Mouse (Mus musculus): Measurements from ENCODE around the gene Tjp1. TPM values are rescaled to one million over a fixed set of nuclear protein-coding genes. Genes with fewer than 3 reads are reported as not detected.
A peak's percentile ranks its signal among the peaks of the same experiment; 100 is the strongest.

The Tjp1 gene
- total RNA-seq, 1 experiment: 39.3 TPM

DNA sequence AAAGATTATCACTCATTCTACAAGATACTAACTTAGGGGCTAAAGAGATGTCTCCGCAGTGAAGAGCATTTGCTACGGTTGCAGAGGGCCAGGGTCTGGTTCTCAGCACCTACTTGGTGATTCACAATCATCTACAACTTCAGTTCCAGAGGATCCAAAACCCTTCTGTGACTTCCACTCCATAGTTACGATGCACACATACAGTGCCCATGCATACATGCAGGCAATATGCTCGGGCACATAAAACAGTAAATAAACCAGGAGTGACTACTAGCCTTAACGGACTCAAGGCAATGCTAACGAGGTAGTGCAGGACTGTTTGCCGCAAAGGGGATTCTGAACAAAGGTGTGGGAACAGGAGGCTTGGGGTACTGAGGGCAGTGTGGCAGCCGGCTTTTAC lies 7.0 kb downstream of the Tjp1 start:
- DNase-seq (ENCODE audit: low read depth, low spot score): no peak
- Histone ChIP-seq H3K9me3 (ENCODE audit: control insufficient read depth, insufficient read depth, low read depth, low read length) (no peaks in the 10 kb centered on the region), H3K4me3 (ENCODE audit: insufficient read depth in 1 of 2, low read depth in 1 of 2, low read length in 2 of 2, poor library complexity in 1 of 2, severe bottlenecking in 1 of 2) (no peak overlapping the region), H3K4me1 (ENCODE audit: control insufficient read depth in 2 of 2, insufficient read depth in 2 of 2, low read length in 2 of 2, poor library complexity in 1 of 2) (no peaks in the 10 kb centered on the region; a peak in 1 of 4 replicates), H3K9ac (ENCODE audit: insufficient read depth, low read depth, low read length, poor library complexity, severe bottlenecking) (no peak overlapping the region), H3K36me3 (ENCODE audit: control insufficient read depth, insufficient read depth, low read length, poor library complexity, severe bottlenecking) (no peaks in the 10 kb centered on the region), H3K27ac (ENCODE audit: insufficient read depth, low read depth, low read length, poor library complexity, severe bottlenecking) (no peak overlapping the region)
- in situ Hi-C loops (cut with MboI; ENCODE audit: low sequenced_read_pairs in 2 of 2, unreplicated experiment in 2 of 2): loop anchor here in 1 of 2 experiments (25.0 kb wide), 1 partner anchor 183 kb away; no protein-coding TSS in a partner anchor
- TF ChIP-seq ZNF384 (IDR thresholded peaks at IDR 0.05; ENCODE audit: low read depth, low read length) (no peak), ZC3H11A (IDR thresholded peaks at IDR 0.05; ENCODE audit: borderline replicate concordance, low read depth, low read length) (no peak), CHD2 (IDR thresholded peaks at IDR 0.05; ENCODE audit: low read depth, low read length) (no peak), MAFK (IDR thresholded peaks at IDR 0.05; ENCODE audit: insufficient read depth, low read depth, low read length) (no peak), HCFC1 (IDR thresholded peaks at IDR 0.05; ENCODE audit: borderline replicate concordance, insufficient read depth, low read length) (no peak)

DNA sequence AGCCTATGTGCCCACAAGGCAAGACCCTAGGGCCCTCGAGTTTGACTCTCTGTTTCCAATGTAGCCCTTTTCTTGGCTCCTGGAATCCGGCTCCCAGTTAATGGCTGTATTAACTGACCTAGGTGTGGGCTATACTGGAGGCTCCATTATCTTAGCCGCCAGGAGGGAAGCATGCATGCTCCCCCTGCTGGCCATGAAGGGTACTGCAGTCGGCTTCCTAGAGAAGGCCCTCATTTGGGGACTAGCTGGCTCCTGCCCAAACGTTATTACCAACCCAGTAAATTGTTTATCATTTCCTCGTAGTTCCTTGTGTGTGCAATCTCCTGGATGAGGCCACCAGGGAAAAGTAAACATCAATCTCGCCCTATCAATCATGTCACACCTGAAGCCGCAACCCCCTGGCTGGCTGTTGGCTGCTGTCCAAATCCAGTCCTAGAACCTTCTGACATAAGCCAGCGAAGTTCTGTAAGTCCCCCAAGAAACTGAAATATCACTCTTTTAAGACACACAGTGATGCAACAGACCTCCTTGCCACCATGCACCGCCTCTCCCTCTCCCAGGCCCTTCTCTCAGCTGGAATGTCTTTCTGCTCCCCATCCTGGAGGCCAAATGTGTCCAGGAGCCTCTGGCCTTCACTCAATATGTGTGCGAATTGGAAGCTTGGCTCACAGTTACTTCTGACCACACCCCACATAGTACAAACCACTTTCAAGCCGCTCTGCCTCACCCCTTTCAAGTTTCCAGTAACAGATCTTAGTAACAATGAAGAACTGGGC lies 7.6 kb downstream of the Tjp1 start:
- Histone ChIP-seq H3K27ac (ENCODE audit: insufficient read depth, low read depth, low read length, poor library complexity, severe bottlenecking) (no peak overlapping the region), H3K36me3 (ENCODE audit: control insufficient read depth, insufficient read depth, low read length, poor library complexity, severe bottlenecking) (no peaks in the 10 kb centered on the region), H3K9me3 (ENCODE audit: control insufficient read depth, insufficient read depth, low read depth, low read length) (no peaks in the 10 kb centered on the region), H3K9ac (ENCODE audit: insufficient read depth, low read depth, low read length, poor library complexity, severe bottlenecking) (no peak overlapping the region), H3K4me1 (ENCODE audit: control insufficient read depth in 2 of 2, insufficient read depth in 2 of 2, low read length in 2 of 2, poor library complexity in 1 of 2) (no peaks in the 10 kb centered on the region; a peak in 1 of 4 replicates), H3K4me3 (ENCODE audit: insufficient read depth in 1 of 2, low read depth in 1 of 2, low read length in 2 of 2, poor library complexity in 1 of 2, severe bottlenecking in 1 of 2) (no peak overlapping the region)
- DNase-seq (ENCODE audit: low read depth, low spot score): peak; percentile 75
- no peak for TF ChIP-seq CHD2 (IDR thresholded peaks at IDR 0.05; ENCODE audit: low read depth, low read length)
- TF ChIP-seq ZC3H11A (IDR thresholded peaks at IDR 0.05; ENCODE audit: borderline replicate concordance, low read depth, low read length): no peak
- no peak for TF ChIP-seq ZNF384 (IDR thresholded peaks at IDR 0.05; ENCODE audit: low read depth, low read length)
- no peak for TF ChIP-seq HCFC1 (IDR thresholded peaks at IDR 0.05; ENCODE audit: borderline replicate concordance, insufficient read depth, low read length)
- no peak for TF ChIP-seq MAFK (IDR thresholded peaks at IDR 0.05; ENCODE audit: insufficient read depth, low read depth, low read length)
- in situ Hi-C loops (cut with MboI; ENCODE audit: low sequenced_read_pairs in 2 of 2, unreplicated experiment in 2 of 2): loop anchor here in 1 of 2 experiments (25.0 kb wide), 1 partner anchor 183 kb away; no protein-coding TSS in a partner anchor

DNA sequence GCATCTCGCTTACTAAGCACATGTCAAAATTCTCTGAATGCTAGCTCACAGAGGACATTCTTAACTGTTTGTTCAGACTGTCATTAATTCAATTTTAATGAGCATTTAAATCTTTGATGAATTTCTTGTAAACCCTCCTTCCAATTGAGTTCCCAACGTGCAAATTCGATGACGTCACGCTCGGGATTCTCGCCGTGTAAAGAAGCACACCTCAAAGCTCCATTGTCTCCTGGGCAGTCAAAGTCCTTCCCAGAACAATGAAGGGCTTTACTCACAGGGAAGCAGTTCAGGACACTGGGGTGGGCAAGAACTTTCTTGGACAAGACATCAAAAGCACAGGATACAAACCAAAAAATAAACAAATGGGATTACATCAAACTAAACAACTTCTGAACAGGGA lies 10.7 kb downstream of the Tjp1 start:
- no peak overlapping the region for H3K9ac ChIP-seq (ENCODE audit: insufficient read depth, low read depth, low read length, poor library complexity, severe bottlenecking)
- H3K36me3 ChIP-seq (ENCODE audit: control insufficient read depth, insufficient read depth, low read length, poor library complexity, severe bottlenecking): no peaks in the 10 kb centered on the region
- no peak for DNase-seq (ENCODE audit: low read depth, low spot score)
- no peak overlapping the region for H3K27ac ChIP-seq (ENCODE audit: insufficient read depth, low read depth, low read length, poor library complexity, severe bottlenecking)
- TF ChIP-seq HCFC1 (IDR thresholded peaks at IDR 0.05; ENCODE audit: borderline replicate concordance, insufficient read depth, low read length) (no peak), MAFK (IDR thresholded peaks at IDR 0.05; ENCODE audit: insufficient read depth, low read depth, low read length) (no peak), CHD2 (IDR thresholded peaks at IDR 0.05; ENCODE audit: low read depth, low read length) (no peak), ZNF384 (IDR thresholded peaks at IDR 0.05; ENCODE audit: low read depth, low read length) (no peak), ZC3H11A (IDR thresholded peaks at IDR 0.05; ENCODE audit: borderline replicate concordance, low read depth, low read length) (no peak)
- H3K4me3 ChIP-seq (ENCODE audit: insufficient read depth in 1 of 2, low read depth in 1 of 2, low read length in 2 of 2, poor library complexity in 1 of 2, severe bottlenecking in 1 of 2): no peak overlapping the region
- in situ Hi-C loops (cut with MboI; ENCODE audit: low sequenced_read_pairs in 2 of 2, unreplicated experiment in 2 of 2): loop anchor here in 1 of 2 experiments (25.0 kb wide), 1 partner anchor 180 kb away; no protein-coding TSS in a partner anchor
- no peaks in the 10 kb centered on the region for H3K9me3 ChIP-seq (ENCODE audit: control insufficient read depth, insufficient read depth, low read depth, low read length)
- no peaks in the 10 kb centered on the region; a peak in 1 of 4 replicates for H3K4me1 ChIP-seq (ENCODE audit: control insufficient read depth in 2 of 2, insufficient read depth in 2 of 2, low read length in 2 of 2, poor library complexity in 1 of 2)

DNA sequence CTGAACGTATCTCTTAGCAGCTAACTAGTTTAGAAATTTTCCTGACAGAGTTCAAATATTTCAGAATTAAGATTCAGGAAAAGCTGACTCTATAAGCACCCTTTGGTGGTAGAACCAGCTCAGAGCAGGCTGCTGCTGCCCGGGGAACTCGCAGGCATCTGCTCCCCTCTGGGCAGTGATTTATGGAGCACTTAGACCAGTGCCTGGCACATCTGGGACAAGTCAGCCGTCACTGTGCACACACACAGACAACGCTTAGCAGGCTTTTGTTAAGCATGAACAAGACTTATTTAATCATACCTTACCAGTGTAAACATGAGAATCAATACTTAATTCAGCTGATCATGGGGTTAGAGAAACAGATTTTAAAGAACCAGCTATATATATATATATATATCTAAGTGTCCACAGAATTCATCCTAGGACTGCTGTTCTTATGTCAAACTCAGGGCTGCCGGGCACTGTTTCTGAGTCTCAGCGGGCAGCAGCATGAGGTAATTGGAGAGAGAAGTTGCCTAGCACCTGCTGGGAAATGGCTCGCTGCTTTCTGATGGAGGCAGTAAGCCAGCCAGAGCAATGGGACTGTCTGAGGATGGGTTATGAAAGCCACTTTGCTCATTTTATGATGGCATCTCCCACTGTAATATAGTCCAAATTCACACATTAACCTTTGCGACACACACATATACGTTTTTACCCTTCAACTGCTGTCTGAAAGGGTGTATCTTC lies 14.0 kb downstream of the Tjp1 start:
- no peak overlapping the region for H3K27ac ChIP-seq (ENCODE audit: insufficient read depth, low read depth, low read length, poor library complexity, severe bottlenecking)
- no peaks in the 10 kb centered on the region for H3K36me3 ChIP-seq (ENCODE audit: control insufficient read depth, insufficient read depth, low read length, poor library complexity, severe bottlenecking)
- no peaks in the 10 kb centered on the region for H3K9me3 ChIP-seq (ENCODE audit: control insufficient read depth, insufficient read depth, low read depth, low read length)
- no peak overlapping the region for H3K4me3 ChIP-seq (ENCODE audit: insufficient read depth in 1 of 2, low read depth in 1 of 2, low read length in 2 of 2, poor library complexity in 1 of 2, severe bottlenecking in 1 of 2)
- no peak for DNase-seq (ENCODE audit: low read depth, low spot score)
- no peak overlapping the region for H3K9ac ChIP-seq (ENCODE audit: insufficient read depth, low read depth, low read length, poor library complexity, severe bottlenecking)
- H3K4me1 ChIP-seq (ENCODE audit: control insufficient read depth in 2 of 2, insufficient read depth in 2 of 2, low read length in 2 of 2, poor library complexity in 1 of 2): no peaks in the 10 kb centered on the region
- TF ChIP-seq CHD2 (IDR thresholded peaks at IDR 0.05; ENCODE audit: low read depth, low read length) (no peak), MAFK (IDR thresholded peaks at IDR 0.05; ENCODE audit: insufficient read depth, low read depth, low read length) (no peak), HCFC1 (IDR thresholded peaks at IDR 0.05; ENCODE audit: borderline replicate concordance, insufficient read depth, low read length) (no peak), ZC3H11A (IDR thresholded peaks at IDR 0.05; ENCODE audit: borderline replicate concordance, low read depth, low read length) (no peak), ZNF384 (IDR thresholded peaks at IDR 0.05; ENCODE audit: low read depth, low read length) (no peak)
- in situ Hi-C loops (cut with MboI; ENCODE audit: low sequenced_read_pairs in 2 of 2, unreplicated experiment in 2 of 2): loop anchor here in 1 of 2 experiments (25.0 kb wide), 1 partner anchor 176 kb away; no protein-coding TSS in a partner anchor

Measured in ES-E14 (cell line).